Mouse (Mus musculus) midbrain, embryonic 14.5 days (tissue): Measurements from ENCODE around the gene E130114P18Rik. TPM values are rescaled to one million over a fixed set of nuclear protein-coding genes. Genes with fewer than 3 reads are reported as not detected.

Experiments
- polyA plus RNA-seq: library from polyadenylated mRNA; unstranded; fragments of >200 nt; fragmentation: Nextera tagmentation; extraction: Ambion mirVana; gene quantifications from 2 replicates; pipeline ENCODE4 v1.2.1, GENCODE M21; 2014

The E130114P18Rik gene
- polyA plus RNA-seq, 1 experiment from 2014 or later = 22.4 TPM

Other genes with a start within 250 kb of the E130114P18Rik start
- gene Nfia, start 5.3 kb downstream of the E130114P18Rik start, polyA plus RNA-seq = 30.1 and 37.2 TPM in 2 replicates